Mouse (Mus musculus) ES-E14 (cell line): ENCODE results near the gene Eya3. TPM values are rescaled to one million over a fixed set of nuclear protein-coding genes. Genes with fewer than 3 reads are reported as not detected.

Experiments used
- DNase-seq: peaks from one replicate; pipeline ENCODE4 v3.0.0-alpha.2; 2013; ENCODE audit warnings: low read depth, low spot score
- H3K27ac ChIP-seq: 2 replicates; pipeline ENCODE4 v1.5.1; 2012; ENCODE audit warnings: low read depth, mild to moderate bottlenecking, low read length, moderate library complexity, mixed read lengths; ENCODE audit not compliant: poor library complexity, insufficient read depth, severe bottlenecking
- H3K36me3 ChIP-seq: 2 replicates; pipeline ENCODE4 v1.6.1; 2012; ENCODE audit warnings: mild to moderate bottlenecking, low read length, moderate library complexity, mixed read lengths; ENCODE audit not compliant: control insufficient read depth, poor library complexity, insufficient read depth, severe bottlenecking
- H3K4me1 ChIP-seq, 2 experiments: fragments of 150-350 bp in 1 of 2; sonication (generic) in 1 of 2; 2 replicates each; pipeline ENCODE4 v1.6.1; 2012; ENCODE audit warnings: low read length in 2 of 2, mild to moderate bottlenecking in 1 of 2, mixed read lengths in 1 of 2; ENCODE audit not compliant: control insufficient read depth in 2 of 2, insufficient read depth in 2 of 2, poor library complexity in 1 of 2
- H3K4me3 ChIP-seq, 2 experiments: fragments of 150-350 bp in 1 of 2; sonication (generic) in 1 of 2; 2 replicates each; pipeline ENCODE4 v1.5.1; 2012; ENCODE audit warnings: low read length in 2 of 2, low read depth in 1 of 2, mild to moderate bottlenecking in 1 of 2, mixed read lengths in 1 of 2; ENCODE audit not compliant: insufficient read depth in 1 of 2, poor library complexity in 1 of 2, severe bottlenecking in 1 of 2
- H3K9ac ChIP-seq: 2 replicates; pipeline ENCODE4 v1.6.1; 2012; ENCODE audit warnings: low read depth, mild to moderate bottlenecking, low read length, mixed read lengths; ENCODE audit not compliant: poor library complexity, insufficient read depth, severe bottlenecking
- H3K9me3 ChIP-seq: fragments of 150-350 bp; sonication (generic); 2 replicates; pipeline ENCODE4 v1.6.1; 2012; ENCODE audit warnings: low read depth, mild to moderate bottlenecking, low read length; ENCODE audit not compliant: control insufficient read depth, insufficient read depth
- CHD2 ChIP-seq: IDR thresholded peaks from 2 replicates; pipeline ENCODE4 v1.6.1; 2014; ENCODE audit warnings: mild to moderate bottlenecking, low read depth, low read length, inconsistent platforms
- HCFC1 ChIP-seq: IDR thresholded peaks from 2 replicates; pipeline ENCODE4 v1.6.1; 2012; ENCODE audit warnings: low read length, inconsistent platforms, borderline replicate concordance; ENCODE audit not compliant: insufficient read depth
- MAFK ChIP-seq: IDR thresholded peaks from 2 replicates; pipeline ENCODE4 v1.6.1; 2014; ENCODE audit warnings: mild to moderate bottlenecking, low read depth, low read length, inconsistent platforms; ENCODE audit not compliant: insufficient read depth
- ZC3H11A ChIP-seq: IDR thresholded peaks from 2 replicates; pipeline ENCODE4 v1.6.1; 2012; ENCODE audit warnings: low read depth, mild to moderate bottlenecking, inconsistent platforms, low read length, borderline replicate concordance
- ZNF384 ChIP-seq: IDR thresholded peaks from 2 replicates; pipeline ENCODE4 v1.6.1; 2012; ENCODE audit warnings: low read depth, low read length, inconsistent platforms
- in situ Hi-C, 2 experiments: fragments of 600-800 bp; cut with MboI; formaldehyde crosslinking; loops; one replicate each; pipeline ENCODE4 v1.15.1; 2025; ENCODE audit warnings: low sequenced_read_pairs in 2 of 2, inconsistent platforms in 1 of 2; ENCODE audit not compliant: unreplicated experiment in 2 of 2
- total RNA-seq: library from RNA; depleted of rRNA; stranded (reverse); fragments of 300-350 nt; gene quantifications from 2 replicates; pipeline ENCODE4 v1.2.3, GENCODE M21; 2012; rRNA removed

The Eya3 gene
- total RNA-seq: 28.1 and 31.9 TPM in 2 replicates

DNA sequence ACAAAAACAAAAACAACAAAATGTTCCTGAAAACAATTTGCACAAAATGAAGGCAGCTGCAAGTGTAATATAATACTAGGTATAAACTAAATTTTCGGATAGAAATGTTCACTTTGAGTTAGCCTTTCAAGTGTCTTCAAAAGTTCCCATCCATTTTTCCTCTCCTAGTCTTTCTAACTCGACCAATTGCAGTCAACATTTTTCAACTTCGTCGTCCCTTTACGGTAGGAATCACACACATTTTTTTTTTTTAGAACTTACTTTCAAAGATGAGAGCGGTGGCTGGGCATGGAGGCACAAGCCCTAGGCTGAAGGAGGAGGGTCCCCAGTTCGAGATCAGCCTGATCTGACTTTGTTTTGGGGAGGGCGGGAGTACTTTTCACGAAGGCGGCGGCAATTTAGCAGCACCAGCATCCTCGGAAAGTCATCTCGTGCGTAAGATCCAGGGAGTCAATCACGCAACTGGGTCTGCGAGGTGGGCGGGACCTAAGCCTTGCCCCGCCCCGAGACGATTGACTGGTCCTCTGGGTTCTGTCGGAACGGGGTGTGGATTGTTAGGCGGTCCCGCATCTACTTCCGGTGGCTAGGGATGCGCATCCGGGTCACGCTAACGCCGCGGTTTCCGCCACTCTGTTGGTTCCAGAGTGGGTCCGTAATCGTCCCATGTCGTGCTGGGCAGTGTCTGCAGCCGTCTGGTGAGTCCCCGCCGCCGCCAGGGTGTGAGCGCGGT is at the start of gene Eya3:
Eya3 (plus strand) TSS at position 527 of the 730 bp plus-strand sequence.
- DNase-seq: peak; percentile 97
- TF ChIP-seq ZC3H11A: no peak
- 0 out of 2 replicates have a peak, but pooled peaks have one; percentile 48 for TF ChIP-seq MAFK
- TF ChIP-seq CHD2: peak; percentile 69
- TF ChIP-seq HCFC1: peak; percentile 81; the same call in 1 of the 2 replicates
- peak; percentile 93 for TF ChIP-seq ZNF384
- peak within 1 kb of the TSS; percentile 67 for H3K27ac ChIP-seq
- H3K4me1 ChIP-seq: peaks cover 5 to 7% of the 10 kb centered on the region in 2 experiments; a peak in 3 of 4 replicates
- in situ Hi-C loops: no loop called here
- H3K4me3 ChIP-seq: peak within 1 kb of the TSS; percentile 79 to 97
- H3K9ac ChIP-seq: peak within 1 kb of the TSS; percentile 92
- no peaks in the 10 kb centered on the region for H3K36me3 ChIP-seq
- H3K9me3 ChIP-seq: no peaks in the 10 kb centered on the region

DNA sequence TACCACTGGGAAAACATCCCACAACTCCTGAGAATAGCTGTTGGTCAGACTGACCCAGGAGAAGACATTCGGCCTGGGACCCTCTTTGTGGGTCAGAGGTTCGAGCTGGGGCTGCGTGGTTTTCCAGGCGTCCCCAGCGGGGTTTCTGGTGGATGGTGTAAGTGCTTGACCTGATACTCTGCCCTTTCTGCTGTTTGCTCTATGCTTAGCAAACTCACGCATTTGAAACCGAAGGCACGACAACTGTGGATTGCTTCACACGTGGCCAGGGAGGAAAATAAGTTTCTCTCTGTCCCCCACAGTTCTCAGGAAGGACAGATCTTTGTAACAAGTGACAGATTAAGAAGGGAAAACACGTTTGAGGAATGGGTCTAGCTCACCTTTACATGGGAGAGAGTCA is 48.1 kb upstream of the Eya3 start:
- Histone ChIP-seq H3K9me3 (no peaks in the 10 kb centered on the region), H3K36me3 (no peaks in the 10 kb centered on the region), H3K9ac (no peak overlapping the region), H3K4me3 (no peak overlapping the region), H3K27ac (no peak overlapping the region), H3K4me1 (peaks cover 0 to 1% of the 10 kb centered on the region in 2 experiments; a peak in 1 of 4 replicates)
- no peak for DNase-seq
- in situ Hi-C loops: no loop called here
- no peak for TF ChIP-seq ZC3H11A

DNA sequence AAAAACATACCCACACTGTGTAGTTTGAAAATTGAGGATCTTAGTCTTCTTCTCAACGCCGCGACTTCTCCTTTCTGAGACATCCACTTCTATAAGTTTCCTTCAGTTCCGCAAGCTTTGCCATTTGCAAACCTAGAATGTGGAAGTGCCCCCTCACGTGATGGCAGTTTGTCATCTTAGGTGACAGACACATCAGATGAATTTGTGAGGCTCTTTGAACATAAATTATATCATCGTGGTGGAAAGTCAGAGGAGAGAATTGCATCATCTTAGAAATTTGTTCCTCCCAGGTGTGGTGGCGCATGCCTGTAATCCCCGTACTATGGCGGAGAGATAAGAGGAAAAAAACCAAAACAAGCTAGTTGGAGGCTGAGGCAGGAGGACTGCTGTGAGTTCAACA is 45.8 kb upstream of the Eya3 start:
- peaks cover 0 to 1% of the 10 kb centered on the region in 2 experiments; a peak in 1 of 4 replicates for H3K4me1 ChIP-seq
- in situ Hi-C loops: no loop called here
- H3K27ac ChIP-seq: no peak overlapping the region
- no peaks in the 10 kb centered on the region for H3K9me3 ChIP-seq
- H3K36me3 ChIP-seq: no peaks in the 10 kb centered on the region
- DNase-seq: no peak
- H3K9ac ChIP-seq: no peak overlapping the region
- TF ChIP-seq HCFC1 (no peak), ZNF384 (no peak), MAFK (no peak), CHD2 (no peak), ZC3H11A (no peak)
- H3K4me3 ChIP-seq: no peak overlapping the region

DNA sequence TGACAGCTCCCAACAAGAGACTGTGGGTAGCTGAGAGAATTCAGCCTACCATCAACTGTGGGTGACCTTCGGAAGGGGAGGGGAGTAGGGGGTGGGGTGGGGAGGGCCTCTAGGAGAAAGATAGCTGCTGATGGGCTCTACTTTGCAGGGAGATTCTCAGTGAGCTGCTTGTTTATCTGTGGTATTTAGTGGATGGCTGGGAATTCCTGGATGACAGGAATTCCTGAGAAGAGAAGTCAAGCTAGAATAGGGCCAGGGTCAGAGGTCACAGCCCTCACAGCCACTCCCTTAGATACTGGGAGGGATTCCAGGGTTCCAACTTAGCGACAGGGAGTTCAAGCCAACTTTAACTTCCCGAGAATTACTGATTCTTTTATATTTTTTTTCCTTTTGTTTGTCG is 44.6 kb upstream of the Eya3 start:
- in situ Hi-C loops: no loop called here
- peak; percentile 62 for DNase-seq
- H3K27ac ChIP-seq: no peak overlapping the region

DNA sequence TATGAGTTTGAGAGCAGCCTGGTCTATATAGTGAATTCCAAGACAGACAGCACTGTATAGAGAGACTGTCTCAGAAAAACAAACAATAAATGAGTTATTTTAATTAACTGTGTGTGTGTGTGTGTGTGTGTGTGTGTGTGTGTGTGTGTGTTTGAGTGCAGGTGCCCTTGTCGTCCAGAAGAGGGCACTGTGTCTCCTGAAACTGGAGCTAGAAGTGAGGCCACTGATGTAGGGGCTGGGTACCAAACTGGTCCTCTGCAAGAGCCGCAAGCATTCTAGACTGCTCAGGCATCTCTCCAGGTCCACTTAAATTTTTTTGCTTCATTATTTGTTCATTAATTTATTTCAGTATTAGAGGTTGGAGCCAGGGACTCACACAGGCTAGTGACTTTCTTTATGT is 39.9 kb upstream of the Eya3 start:
- H3K27ac ChIP-seq: no peak overlapping the region
- no peak for DNase-seq
- H3K9me3 ChIP-seq: no peaks in the 10 kb centered on the region
- no peak for TF ChIP-seq CHD2
- TF ChIP-seq HCFC1: no peak
- TF ChIP-seq ZNF384: no peak
- no peak for TF ChIP-seq ZC3H11A
- TF ChIP-seq MAFK: no peak
- H3K36me3 ChIP-seq: no peaks in the 10 kb centered on the region
- H3K4me3 ChIP-seq: no peak overlapping the region
- in situ Hi-C loops: no loop called here
- no peaks in the 10 kb centered on the region; a peak in 1 of 4 replicates for H3K4me1 ChIP-seq
- no peak overlapping the region for H3K9ac ChIP-seq

More for the DNA sequence above, 44.6 kb upstream of the Eya3 start:
- H3K9ac ChIP-seq: no peak overlapping the region
- TF ChIP-seq HCFC1 (no peak), MAFK (no peak), ZC3H11A (no peak), CHD2 (no peak), ZNF384 (no peak)
- no peak overlapping the region for H3K4me3 ChIP-seq
- no peaks in the 10 kb centered on the region for H3K9me3 ChIP-seq
- peaks cover 0 to 1% of the 10 kb centered on the region in 2 experiments; a peak in 1 of 4 replicates for H3K4me1 ChIP-seq
- no peaks in the 10 kb centered on the region for H3K36me3 ChIP-seq
